Mouse (Mus musculus): Measurements from ENCODE around the gene Brca2. TPM values are rescaled to one million over a fixed set of nuclear protein-coding genes. Genes with fewer than 3 reads are reported as not detected.

Gene Brca2
- polyA plus RNA-seq, 1 experiment from 2014 or later, result 6.6 TPM

DNA sequence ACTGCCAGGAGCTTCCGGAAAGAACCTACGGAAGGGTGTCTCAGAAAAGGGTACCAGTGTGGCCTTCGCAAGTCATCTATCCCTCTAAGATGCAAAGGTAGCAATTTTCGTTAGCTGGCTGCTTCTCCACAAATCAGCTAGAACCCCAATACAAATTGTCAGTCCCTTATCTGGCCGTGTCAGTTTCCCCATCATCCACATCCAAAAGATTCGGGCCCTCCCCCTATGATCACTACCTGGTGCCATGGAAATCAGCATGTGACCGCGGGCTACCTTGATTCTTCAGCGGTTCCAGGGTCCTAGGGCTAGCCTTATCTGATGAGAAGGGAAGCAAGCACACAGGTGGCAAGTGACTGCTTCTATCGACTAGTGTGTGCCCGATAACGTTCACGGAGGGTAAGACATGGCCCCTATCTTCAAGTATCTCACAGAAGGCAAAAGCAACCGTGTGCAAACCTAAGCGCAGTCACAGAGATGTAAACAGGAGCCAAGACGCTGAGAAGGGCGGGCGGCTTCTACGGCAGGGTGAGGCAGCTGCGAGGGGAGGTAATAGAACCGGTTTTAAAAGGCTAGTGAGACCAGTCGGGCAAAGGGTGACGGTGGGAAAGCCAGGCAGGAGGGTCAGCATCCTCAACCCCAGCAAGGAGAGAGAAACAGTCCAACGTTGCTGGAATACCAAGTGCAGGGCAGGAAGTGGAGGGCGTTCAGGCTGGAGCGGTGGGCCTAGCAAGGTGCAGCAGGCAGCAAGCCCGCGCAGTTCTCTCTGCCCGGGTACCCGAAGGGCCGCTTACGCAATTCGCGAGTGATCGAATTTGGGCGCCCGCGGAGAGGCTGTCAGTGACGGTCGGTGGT lies 70.7 kb downstream of the Brca2 start:
- 15% methylated on average over 40 of the region's 40 CpGs for WGBS
- Histone ChIP-seq H3K9me3 (ENCODE audit: control insufficient read depth, low read length) (no peaks in the 10 kb centered on the region), H3K27ac (replicated peaks) (peak overlapping the region; percentile 84), H3K9ac (ENCODE audit: low read length) (peak overlapping the region; percentile 74), H3K4me2 (replicated peaks; ENCODE audit: low read depth) (peak overlapping the region; percentile 99), H3K4me3 (ENCODE audit: low read depth, low read length) (peak overlapping the region; percentile 87), H3K36me3 (ENCODE audit: control insufficient read depth, insufficient read depth, low read length) (no peaks in the 10 kb centered on the region; the same call in 1 of the 2 replicates), H3K4me1 (replicated peaks; ENCODE audit: control insufficient read depth, insufficient read depth) (no peaks in the 10 kb centered on the region), H3K27me3 (ENCODE audit: control insufficient read depth, insufficient read depth, low read length) (no peaks in the 10 kb centered on the region)
- TF ChIP-seq EP300 (optimal IDR thresholded peaks at IDR 0.05) (no peak), CTCF (IDR thresholded peaks at IDR 0.05; ENCODE audit: low read depth) (no peak)
- peak; percentile 81 for DNase-seq (ENCODE audit: low spot score)
- ATAC-seq (ENCODE audit: low FRiP score, low TSS enrichment), result peak; percentile 71

DNA sequence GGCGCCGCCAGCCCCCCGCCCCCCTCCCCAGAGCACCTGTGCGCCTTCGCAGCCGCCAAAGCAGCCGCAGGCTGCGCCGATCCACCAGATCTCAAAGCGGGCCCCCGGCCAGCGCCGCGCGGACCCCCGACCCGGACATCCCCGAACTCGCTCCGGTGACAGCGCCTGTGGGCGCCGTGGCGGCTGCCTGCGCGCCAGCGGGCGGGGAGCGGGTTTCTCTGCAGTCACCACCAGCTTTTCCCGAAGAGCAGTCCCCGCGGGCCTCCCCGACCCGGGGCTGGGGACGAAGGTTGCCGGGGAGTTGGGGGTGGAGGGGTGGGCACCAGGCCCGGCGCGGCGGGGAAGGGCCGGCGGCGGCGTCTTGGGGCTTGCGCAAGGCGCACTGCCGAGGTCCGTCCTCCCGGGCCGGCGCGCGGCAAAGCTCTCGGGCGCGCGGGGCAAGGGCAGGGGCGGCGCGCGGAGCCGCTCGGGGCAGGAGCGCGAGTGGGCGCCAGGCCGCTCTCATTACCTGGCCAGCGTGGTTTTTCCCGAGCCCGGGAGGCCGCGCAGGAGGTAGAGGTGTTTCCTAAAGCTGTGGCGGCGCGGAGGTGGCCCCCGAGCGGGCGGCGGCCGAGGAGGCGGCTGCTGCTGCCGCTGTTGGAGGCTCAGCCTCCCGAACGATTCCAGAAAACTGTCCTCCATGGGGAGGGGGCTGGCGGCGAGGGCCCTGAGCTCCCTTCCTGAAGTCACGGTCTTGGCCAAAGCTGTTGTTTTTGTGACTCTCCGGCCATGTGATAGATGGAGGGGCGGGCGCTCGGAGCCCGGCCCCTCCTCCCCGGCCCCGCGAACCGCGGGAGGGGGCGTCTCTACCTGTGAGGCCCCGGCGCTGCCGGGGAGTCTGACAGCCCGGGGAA lies 71.6 kb downstream of the Brca2 start:
- Histone ChIP-seq H3K9ac (ENCODE audit: low read length) (peak overlapping the region; percentile 74), H3K9me3 (ENCODE audit: control insufficient read depth, low read length) (no peaks in the 10 kb centered on the region), H3K4me3 (ENCODE audit: low read depth, low read length) (peak overlapping the region; percentile 87), H3K4me1 (replicated peaks; ENCODE audit: control insufficient read depth, insufficient read depth) (no peaks in the 10 kb centered on the region), H3K27me3 (ENCODE audit: control insufficient read depth, insufficient read depth, low read length) (no peaks in the 10 kb centered on the region), H3K27ac (replicated peaks) (peak overlapping the region; percentile 84), H3K4me2 (replicated peaks; ENCODE audit: low read depth) (peak overlapping the region; percentile 99), H3K36me3 (ENCODE audit: control insufficient read depth, insufficient read depth, low read length) (no peaks in the 10 kb centered on the region; the same call in 1 of the 2 replicates)
- WGBS, result under 1% methylated on average over 88 of the region's 102 CpGs
- DNase-seq (ENCODE audit: low spot score) (peak; percentile 66), ATAC-seq (ENCODE audit: low FRiP score, low TSS enrichment) (peak; percentile 74)
- TF ChIP-seq EP300 (optimal IDR thresholded peaks at IDR 0.05) (no peak), CTCF (IDR thresholded peaks at IDR 0.05; ENCODE audit: low read depth) (no peak)

DNA sequence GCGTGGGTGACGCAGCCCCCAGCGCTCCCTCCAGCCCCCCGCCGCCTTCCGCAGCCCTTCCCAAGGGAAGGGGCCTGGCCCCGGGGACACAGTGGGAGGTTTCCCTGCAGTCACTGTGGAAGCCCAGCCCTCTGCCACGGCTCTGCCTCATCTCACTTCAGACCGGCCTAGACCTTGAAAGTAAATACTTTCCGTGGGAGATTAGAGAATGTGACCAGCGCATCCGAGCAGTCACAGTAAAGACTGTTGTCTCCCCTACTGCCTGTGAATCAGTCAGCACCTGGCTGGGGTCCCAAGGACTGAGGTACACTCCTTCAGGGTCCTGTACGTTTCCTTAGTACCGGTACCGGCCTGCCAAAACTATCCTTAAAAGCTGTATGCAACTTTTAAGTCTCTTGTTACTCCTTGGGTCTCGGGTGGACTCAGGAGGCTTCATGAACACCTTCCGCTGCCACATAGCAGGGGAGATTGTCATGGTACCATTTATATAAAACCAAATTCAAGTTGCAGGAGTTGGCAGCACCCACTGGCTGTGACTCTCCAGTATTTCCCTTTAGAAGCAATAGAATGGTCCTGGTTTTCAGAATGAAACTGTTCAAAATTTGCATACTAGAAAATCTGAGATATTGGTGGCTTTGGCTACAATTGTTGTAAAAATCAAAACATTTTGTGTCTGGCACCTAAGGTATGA lies 72.4 kb downstream of the Brca2 start:
- 11% methylated on average over 14 of the region's 17 CpGs for WGBS
- Histone ChIP-seq H3K27ac (replicated peaks) (peak overlapping the region; percentile 84), H3K4me2 (replicated peaks; ENCODE audit: low read depth) (peak overlapping the region; percentile 99), H3K9me3 (ENCODE audit: control insufficient read depth, low read length) (no peaks in the 10 kb centered on the region), H3K36me3 (ENCODE audit: control insufficient read depth, insufficient read depth, low read length) (no peaks in the 10 kb centered on the region; the same call in 1 of the 2 replicates), H3K4me3 (ENCODE audit: low read depth, low read length) (peak overlapping the region; percentile 87), H3K9ac (ENCODE audit: low read length) (peak overlapping the region; percentile 74), H3K27me3 (ENCODE audit: control insufficient read depth, insufficient read depth, low read length) (no peaks in the 10 kb centered on the region), H3K4me1 (replicated peaks; ENCODE audit: control insufficient read depth, insufficient read depth) (no peaks in the 10 kb centered on the region)
- DNase-seq (ENCODE audit: low spot score) (no peak), ATAC-seq (ENCODE audit: low FRiP score, low TSS enrichment) (peak; percentile 62)
- TF ChIP-seq EP300 (optimal IDR thresholded peaks at IDR 0.05), result no peak

- H3K27ac ChIP-seq (replicated peaks), result no peak overlapping the region
- no peak for ATAC-seq (ENCODE audit: low FRiP score, low TSS enrichment)
- H3K9ac ChIP-seq (ENCODE audit: low read length), result no peak overlapping the region
- TF ChIP-seq EP300 (optimal IDR thresholded peaks at IDR 0.05) (no peak), CTCF (IDR thresholded peaks at IDR 0.05; ENCODE audit: low read depth) (no peak)
- DNase-seq (ENCODE audit: low spot score), result no peak
- H3K9me3 ChIP-seq (ENCODE audit: control insufficient read depth, low read length), result no peaks in the 10 kb centered on the region
- H3K4me3 ChIP-seq (ENCODE audit: low read depth, low read length), result no peak overlapping the region
- no peaks in the 10 kb centered on the region for H3K4me1 ChIP-seq (replicated peaks; ENCODE audit: control insufficient read depth, insufficient read depth)
- 55% methylated on average over 11 of the region's 11 CpGs for WGBS
- no peak overlapping the region for H3K4me2 ChIP-seq (replicated peaks; ENCODE audit: low read depth)
- H3K36me3 ChIP-seq (ENCODE audit: control insufficient read depth, insufficient read depth, low read length), result no peaks in the 10 kb centered on the region; the same call in 1 of the 2 replicates
- no peaks in the 10 kb centered on the region for H3K27me3 ChIP-seq (ENCODE audit: control insufficient read depth, insufficient read depth, low read length)
Observed at GRCm38 (mm10) chr5:150595366-150596016, 73.1 kb downstream of the Brca2 start.

DNA sequence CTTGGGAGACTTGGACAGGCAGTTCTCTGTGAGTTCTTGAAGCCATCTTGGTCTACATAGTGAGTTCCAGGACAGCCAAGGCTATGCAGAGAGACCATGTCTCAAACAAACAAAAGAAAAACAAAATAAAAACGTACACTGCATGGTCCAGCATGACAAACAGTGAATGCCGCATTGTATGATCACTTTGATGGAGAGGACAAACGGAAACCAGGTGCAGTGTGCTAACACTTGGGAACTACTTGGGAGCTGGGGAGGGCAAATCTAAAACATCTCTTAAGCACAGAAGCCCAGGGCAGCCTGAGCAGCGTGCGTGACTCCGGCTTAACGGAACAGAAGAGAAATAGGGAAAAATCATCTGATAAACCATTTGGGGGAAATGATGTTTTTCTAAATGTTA lies 74.7 kb downstream of the Brca2 start, which contains the start of gene N4bp2l1:
Gene N4bp2l1, minus strand, starts transcription at position 101 of the 400 bp plus-strand sequence.
- TF ChIP-seq CTCF (IDR thresholded peaks at IDR 0.05; ENCODE audit: low read depth) (no peak), EP300 (optimal IDR thresholded peaks at IDR 0.05) (no peak)
- Histone ChIP-seq H3K27ac (replicated peaks) (no peak within 1 kb of the TSS), H3K4me3 (ENCODE audit: low read depth, low read length) (no peak within 1 kb of the TSS), H3K9me3 (ENCODE audit: control insufficient read depth, low read length) (no peaks in the 10 kb centered on the region), H3K4me1 (replicated peaks; ENCODE audit: control insufficient read depth, insufficient read depth) (no peaks in the 10 kb centered on the region), H3K4me2 (replicated peaks; ENCODE audit: low read depth) (no peak within 1 kb of the TSS), H3K27me3 (ENCODE audit: control insufficient read depth, insufficient read depth, low read length) (no peaks in the 10 kb centered on the region), H3K9ac (ENCODE audit: low read length) (no peak within 1 kb of the TSS), H3K36me3 (ENCODE audit: control insufficient read depth, insufficient read depth, low read length) (no peaks in the 10 kb centered on the region)
- ATAC-seq (ENCODE audit: low FRiP score, low TSS enrichment) (no peak), DNase-seq (ENCODE audit: low spot score) (no peak)
- 84% methylated on average over 7 of the region's 7 CpGs for WGBS

All from stomach, postnatal 0 days (tissue).